Mouse (Mus musculus): ENCODE measurements around the gene Kif24.
A peak's percentile ranks its signal among the peaks of the same experiment; 100 is the strongest.

The Kif24 gene

GRCm38 (mm10) chr4:41406597-41406996, 58.1 kb downstream of the Kif24 start:
- DNase-seq (ENCODE audit: low spot score in 2 of 2): no peak

DNA sequence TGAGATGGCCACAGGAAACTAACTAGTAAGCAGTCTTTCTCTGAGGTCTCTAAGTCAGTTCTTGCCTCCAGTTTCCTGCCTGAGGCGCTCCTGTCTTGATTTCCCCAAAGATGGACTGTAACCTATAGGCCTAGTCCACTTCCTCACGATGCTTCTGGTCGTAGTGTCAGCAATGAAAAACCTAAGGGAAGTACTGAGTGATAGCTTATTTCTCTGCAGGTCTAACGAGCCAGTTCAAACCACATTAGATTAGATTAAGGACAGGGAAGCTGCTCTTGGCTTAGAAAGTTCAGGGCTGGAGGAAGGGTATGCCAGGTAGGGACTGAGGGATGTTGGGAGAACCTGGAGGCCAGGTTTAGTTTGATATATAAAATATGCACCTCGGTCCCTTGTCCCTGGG, 63.1 kb downstream of the Kif24 start:
- no peak for DNase-seq (ENCODE audit: low spot score in 2 of 2)

DNA sequence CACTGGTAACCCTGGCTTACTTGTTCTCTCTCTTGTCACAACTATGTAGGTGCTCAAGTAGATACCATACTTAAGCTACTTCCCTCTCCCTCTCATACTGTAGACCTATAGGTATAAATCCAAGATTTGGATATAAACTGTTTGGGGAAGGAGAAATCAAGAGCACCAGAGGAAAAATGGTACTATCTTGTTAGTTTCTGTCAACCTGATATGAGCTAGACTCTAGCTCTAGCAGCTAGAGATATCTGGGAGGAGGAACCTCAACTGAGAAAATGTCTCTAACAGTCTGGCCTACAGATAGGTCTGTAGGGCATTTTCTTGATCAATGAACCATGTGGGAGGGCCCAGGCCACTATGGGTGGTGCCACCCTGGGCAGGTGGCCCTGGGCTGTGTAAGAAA, 63.5 kb downstream of the Kif24 start:
- no peak for DNase-seq (ENCODE audit: low spot score in 2 of 2)

- DNase-seq (ENCODE audit: low spot score in 2 of 2): no peak
Measured at GRCm38 (mm10) chr4:41399904-41400303, 64.8 kb downstream of the Kif24 start.

DNA sequence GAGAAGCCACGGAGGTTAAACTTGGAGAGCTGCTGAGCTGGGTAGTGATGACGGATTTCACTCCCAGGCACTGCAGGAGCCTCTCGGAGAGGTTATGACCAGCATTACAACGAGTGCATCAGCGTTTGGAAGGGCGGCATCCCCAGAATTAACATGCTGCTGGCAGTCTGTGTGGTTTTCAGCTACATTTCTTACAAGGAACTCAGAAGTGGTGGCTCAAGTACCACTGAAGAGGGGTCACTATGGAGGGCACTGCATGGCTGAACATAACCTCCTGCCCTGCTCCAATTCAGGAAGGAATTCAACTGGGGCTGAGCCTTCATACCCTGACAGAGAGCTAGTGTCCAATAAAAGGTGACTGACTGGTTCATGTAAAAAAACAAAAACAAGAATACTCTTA, 66.3 kb downstream of the Kif24 start:
- no peak for DNase-seq (ENCODE audit: low spot score in 2 of 2)

DNA sequence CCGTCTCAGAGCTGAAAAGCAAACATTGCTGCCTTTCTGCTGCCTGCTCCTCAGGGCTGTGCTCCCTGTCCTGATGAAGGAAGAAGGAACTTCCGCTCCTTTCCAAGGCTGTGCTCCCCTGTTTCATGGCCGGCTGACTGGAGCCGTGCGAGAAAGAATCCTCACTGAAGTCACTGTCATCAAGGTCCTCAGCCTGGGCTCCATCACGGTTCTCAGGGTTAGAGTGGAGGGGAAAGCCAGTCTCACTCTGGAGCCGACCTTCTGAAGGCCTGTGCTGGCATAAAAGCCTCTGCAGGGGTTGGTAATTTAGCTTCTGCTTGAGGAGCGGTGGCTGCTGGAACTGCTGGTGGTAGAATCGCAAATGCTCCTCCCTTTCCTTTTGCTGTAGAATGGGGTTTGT, 70.0 kb downstream of the Kif24 start:
- no peak for DNase-seq (ENCODE audit: low spot score in 2 of 2)

GRCm38 (mm10) chr4:41391015-41391414, 73.7 kb downstream of the Kif24 start:
- no peak for DNase-seq (ENCODE audit: low spot score in 2 of 2)

DNA sequence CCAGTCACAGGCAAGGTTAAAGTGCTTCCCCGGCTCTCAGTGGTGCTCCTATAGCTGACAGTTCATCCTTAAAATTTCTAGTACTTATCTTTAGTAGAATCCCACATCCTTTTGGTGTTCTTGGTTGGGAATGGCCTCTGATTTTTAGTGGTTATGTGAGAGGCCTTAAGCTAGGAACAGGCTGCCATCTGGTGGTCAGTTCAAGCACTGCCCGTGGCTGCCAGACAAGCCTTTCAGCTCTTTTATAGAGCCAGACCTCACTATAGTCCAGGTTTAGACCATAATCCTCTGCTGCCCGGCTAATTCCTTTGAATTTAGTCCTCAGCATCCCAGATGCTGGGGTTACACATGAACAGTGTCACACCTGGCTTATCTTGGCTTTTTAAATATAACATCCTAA, 74.6 kb downstream of the Kif24 start:
- DNase-seq (ENCODE audit: low spot score in 2 of 2): peak; percentile 54 to 72

DNA sequence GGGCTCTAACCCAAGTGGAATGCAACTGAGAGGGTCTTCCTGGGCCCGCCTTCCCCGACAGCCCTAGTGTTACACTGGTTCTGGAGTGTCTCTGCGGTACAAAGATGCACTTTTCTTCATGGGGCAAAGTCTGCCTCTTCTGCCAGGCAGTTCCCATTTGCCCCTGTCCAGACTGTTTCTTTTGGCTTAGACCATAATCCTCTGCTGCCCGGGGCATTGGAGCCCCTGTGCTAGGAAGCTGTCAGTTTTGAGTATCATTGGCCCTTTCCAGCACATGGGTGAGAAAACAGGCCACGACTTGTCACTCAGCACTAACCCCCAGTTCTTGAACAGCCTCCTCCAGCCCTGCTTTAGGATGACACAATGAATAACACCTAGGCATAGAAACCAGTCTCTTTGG, 75.4 kb downstream of the Kif24 start:
- DNase-seq (ENCODE audit: low spot score in 2 of 2): no peak

DNA sequence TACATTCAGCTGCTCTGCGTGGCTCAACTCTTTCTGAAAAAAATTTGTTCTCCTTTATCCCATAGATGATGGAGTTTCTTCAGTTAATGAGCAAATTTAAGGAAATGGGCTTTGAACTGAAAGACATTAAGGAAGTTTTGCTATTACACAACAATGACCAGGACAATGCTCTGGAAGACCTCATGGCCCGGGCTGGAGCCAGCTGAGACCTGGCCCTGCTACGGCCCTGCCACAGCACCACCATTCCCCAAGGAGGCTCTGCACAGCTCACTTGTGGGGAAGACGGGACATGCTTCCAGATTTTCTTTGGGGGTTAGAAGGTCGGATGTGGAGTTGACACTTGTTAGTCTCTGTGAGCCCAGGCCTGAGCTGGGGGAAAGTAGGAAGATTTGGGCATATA, 76.1 kb downstream of the Kif24 start:
- DNase-seq (ENCODE audit: low spot score in 2 of 2): no peak

- no peak for DNase-seq (ENCODE audit: low spot score in 2 of 2)
Measured at GRCm38 (mm10) chr4:41387755-41388469, 76.8 kb downstream of the Kif24 start.

DNA sequence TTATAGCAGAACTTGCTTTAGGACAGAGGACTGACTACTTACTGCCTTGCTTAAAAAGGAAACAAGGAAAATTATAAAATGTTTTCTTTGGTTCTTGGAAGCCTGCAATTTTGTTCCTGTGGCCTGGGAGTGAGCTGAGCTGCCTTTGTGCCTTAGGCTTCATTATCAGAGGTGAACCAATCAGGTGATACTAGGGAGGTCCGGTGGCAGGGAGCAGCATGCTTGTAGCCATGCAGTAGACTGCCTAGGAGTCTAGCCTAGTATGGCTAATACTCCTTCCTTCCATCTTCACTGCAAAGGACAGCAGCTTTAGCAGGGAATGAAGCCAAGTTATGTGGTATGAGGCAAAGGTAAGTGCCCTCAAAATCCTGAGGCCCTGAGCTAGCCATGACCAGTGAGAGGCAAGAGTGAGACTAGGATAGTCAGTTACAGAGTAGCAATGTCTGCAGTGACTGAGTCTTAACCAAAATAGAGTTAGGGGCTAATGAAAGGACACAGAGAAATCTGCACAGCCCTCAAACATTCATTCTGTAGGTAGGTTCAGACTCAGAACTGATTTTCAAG, 78.2 kb downstream of the Kif24 start:
- DNase-seq (ENCODE audit: low spot score in 2 of 2): no peak

GRCm38 (mm10) chr4:41381213-41381950, 83.3 kb downstream of the Kif24 start:
- no peak for DNase-seq (ENCODE audit: low spot score in 2 of 2)

DNA sequence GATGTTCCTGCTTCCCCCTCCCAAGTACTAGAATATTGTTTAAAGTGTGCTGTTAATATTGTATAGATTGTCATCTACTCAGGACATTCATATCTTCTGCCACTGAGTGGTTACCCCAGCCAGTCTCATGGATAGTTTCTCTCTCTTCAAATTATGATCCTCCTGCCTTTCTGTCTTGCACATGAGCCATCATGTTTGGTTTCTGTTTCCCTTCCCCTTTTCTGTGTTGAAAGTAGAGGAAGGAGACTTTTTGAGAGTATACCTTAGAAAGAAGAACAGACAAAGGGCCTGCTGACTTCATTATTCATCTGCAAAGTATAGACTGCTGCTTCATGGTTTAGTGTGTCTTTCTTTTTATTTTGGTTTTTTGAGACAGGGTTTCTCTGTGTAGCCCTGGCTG, 87.1 kb downstream of the Kif24 start:
- DNase-seq (ENCODE audit: low spot score in 2 of 2): peak in 1 of 2 experiments; percentile 10

DNA sequence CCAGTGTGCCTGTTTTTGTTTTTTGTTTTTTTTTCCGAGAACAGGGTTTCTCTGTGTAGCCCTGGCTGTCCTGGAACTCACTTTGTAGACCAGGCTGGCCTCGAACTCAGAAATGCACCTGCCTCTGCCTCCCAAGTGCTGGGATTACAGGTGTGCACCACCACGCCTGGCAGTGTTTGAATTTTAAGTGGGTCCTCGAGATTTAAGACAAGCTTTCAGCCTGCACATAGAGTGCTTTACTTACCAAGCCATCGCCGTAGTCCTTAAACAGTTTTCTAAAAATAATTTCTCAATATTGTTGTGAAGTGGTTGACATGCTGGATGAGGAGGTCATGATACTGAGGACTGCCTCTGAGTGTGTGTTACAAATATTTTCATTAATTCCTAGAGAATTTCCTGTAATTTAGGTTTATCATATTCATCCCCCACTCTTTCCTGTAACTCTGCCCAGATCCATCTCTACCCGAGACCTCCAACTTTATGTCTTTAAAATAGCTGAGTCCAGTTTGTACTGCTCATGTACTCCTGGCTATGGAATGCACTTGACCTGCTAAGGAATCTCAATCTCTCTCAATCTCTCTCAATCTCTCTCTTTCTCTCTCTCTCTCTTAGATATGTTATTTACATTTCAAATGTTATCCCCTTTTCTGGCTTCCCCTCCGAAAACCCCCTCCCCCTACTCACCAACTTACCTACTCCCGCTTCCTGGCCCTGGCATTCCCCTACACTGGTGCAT, 94.8 kb downstream of the Kif24 start:
- DNase-seq (ENCODE audit: low spot score in 2 of 2): no peak

- peak in 1 of 2 experiments; percentile 5 for DNase-seq (ENCODE audit: low spot score in 2 of 2)
Measured at GRCm38 (mm10) chr4:41368198-41368597, 96.5 kb downstream of the Kif24 start.

- DNase-seq (ENCODE audit: low spot score in 2 of 2): no peak
Measured at GRCm38 (mm10) chr4:41361059-41361458, 103.6 kb downstream of the Kif24 start.

DNA sequence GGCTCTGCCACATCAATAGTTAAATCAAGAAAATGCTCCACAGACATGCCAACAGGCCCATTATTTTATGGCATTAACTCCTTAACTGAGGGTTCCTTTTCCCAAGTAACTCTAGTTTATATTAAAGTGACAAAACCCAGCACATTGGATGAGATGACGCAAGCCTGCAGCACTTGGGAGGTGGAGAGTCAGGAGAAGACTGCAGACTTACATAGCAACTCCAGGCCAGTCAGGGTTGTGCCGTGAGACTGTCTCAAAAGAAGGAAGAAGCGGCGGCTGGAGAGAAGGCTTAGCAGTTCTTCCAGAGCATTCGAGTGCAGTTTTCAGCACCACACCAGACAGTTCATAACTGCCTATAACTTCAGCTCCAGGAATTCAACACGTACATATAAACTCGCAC, 105.3 kb downstream of the Kif24 start:
- DNase-seq (ENCODE audit: low spot score in 2 of 2): no peak

DNA sequence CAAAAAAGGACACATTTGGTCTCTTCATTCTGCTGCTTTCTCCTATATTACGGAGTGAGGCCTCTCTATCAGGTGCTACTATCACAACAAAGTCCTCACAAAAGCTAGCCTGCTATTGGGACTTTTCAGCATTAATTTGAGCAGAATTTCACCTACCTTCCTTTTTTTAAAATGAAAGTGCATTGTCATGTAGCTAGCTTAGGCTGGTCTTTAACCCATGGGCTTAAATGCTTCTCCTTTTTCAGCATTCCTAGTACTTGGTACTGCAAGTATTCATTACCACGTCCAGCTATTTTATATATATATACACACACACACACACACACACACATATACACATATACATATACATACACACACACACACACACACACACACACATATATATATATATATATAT, 106.0 kb downstream of the Kif24 start:
- DNase-seq (ENCODE audit: low spot score in 2 of 2): no peak

GRCm38 (mm10) chr4:41357154-41357553, 107.5 kb downstream of the Kif24 start:
- no peak for DNase-seq (ENCODE audit: low spot score in 2 of 2)

DNA sequence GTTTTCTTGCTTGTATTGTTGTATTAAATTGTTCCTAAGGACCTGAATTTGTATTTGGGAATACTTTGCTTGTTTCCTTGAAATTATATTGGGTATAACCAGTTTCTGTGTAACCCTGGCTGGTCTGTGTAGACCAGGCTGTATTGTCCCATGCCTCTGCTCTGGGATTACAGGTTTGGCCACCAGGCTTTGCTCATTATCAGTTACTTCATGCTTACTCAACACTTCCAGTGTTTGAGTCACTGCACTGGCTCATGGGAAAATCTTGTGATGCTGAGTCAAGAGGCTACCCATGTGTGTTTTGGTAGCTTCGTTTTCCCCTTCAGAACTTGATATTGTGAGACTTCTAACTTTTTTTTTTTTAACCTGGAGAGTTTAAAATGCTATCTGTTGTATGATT, 111.4 kb downstream of the Kif24 start:
- no peak for DNase-seq (ENCODE audit: low spot score in 2 of 2)

DNA sequence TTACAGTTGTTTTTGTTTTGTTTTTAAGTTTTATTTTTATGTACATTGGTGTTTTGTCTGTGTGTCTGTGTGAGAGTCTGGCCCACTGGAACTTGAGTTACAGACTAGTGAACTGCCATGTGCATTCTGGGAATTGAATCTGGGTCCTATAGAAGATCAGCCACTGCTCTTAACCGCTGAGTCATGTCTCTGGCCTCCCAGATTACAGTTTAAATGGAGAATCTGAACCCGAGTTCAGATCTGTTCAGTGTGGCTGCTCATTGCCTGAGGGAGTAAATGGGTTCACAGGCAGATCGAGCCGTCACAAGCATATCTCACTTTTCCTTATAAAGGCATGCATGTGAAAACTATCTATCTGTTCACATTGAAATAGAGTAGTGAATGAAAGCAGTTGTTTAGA, 111.9 kb downstream of the Kif24 start:
- DNase-seq (ENCODE audit: low spot score in 2 of 2): no peak
